Mouse (Mus musculus) retina, embryonic 14.5 days (tissue): Measurements from ENCODE around the gene Gm3029.
"Not testable (repeated sequence)": the region's sequence is repeated elsewhere in the genome, so short reads cannot be mapped to it uniquely, and the experiment has no call there.

Source experiments
- DNase-seq: peaks from one replicate; pipeline ENCODE4 v3.0.0-alpha.2; 2015; ENCODE audit warnings: low spot score

The Gm3029 gene

GRCm38 (mm10) chr14:3931456-3931855 is at the start of gene Gm3029:
Gene Gm3029, plus strand, starts transcription at chr14:3931756.
- DNase-seq: not testable (repeated sequence)

- DNase-seq: not testable (repeated sequence)
Observed at GRCm38 (mm10) chr14:3883872-3884271, 47.7 kb upstream of the Gm3029 start, which contains the start of gene Gm2916. Gene Gm2916, plus strand, starts transcription at chr14:3884172.

GRCm38 (mm10) chr14:3963247-3963646 is 31.7 kb downstream of the Gm3029 start, which contains the start of gene Gm3095:
Gene Gm3095, plus strand, starts transcription at chr14:3963547.
- not testable (repeated sequence) for DNase-seq
